9 mouse cellular contexts compared by ENCODE assay signal in the genomic region with DNA sequence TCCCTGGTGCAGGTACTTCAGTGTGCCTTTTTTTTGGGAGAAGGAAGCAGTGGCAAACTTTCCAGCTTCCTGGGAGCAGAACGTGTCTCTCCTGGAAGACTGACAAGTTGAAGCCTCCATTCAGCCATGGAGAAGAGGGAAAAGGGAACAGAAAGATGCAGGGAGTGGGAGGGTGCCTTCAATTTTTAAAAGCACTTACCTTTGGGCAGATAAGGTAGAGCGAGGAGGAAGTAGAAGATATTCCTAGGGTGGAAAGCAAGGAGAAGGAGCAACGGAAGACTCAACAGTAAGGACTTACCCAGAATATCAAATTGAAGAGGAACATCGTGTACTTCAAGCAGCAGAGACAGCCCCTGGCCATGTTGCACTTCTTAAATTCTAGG.
DNase-seq lines count a peak whose midpoint lies in the region; ATAC-seq and TF ChIP-seq lines count a peak whose summit lies in the region.
"Had no signal": no experiment of that assay in that cellular context is flagged by ENCODE, and none has a peak within 500 bp of the region (broad histone marks: within the 10 kb centered on the region; RNA-seq: fewer than 3 reads in every experiment).

No protein-coding gene starts in this region.

- H3K27me3 ChIP-seq in heart, adult 2 months (ENCODE audit: control insufficient read depth, insufficient read depth, low read length) = no peaks in the 10 kb centered on the region
- H3K27me3 ChIP-seq in forebrain, embryonic 15.5 days = peaks cover 26% of the 10 kb centered on the region
- H3K27me3 ChIP-seq in liver, embryonic 16.5 days (ENCODE audit: control insufficient read depth, insufficient read depth, low read depth, low read length) = peaks cover 31% of the 10 kb centered on the region

- H3K4me1 ChIP-seq in heart, adult 2 months (ENCODE audit: control insufficient read depth, insufficient read depth, low read length) = peaks cover 9% of the 10 kb centered on the region
- peaks cover 44% of the 10 kb centered on the region for H3K4me1 ChIP-seq in forebrain, embryonic 15.5 days
- no peaks in the 10 kb centered on the region; the same call in 1 of the 2 replicates for H3K4me1 ChIP-seq in liver, embryonic 16.5 days (ENCODE audit: control insufficient read depth, low read depth, low read length)

- TF ChIP-seq EP300 in heart, adult 2 months (IDR thresholded peaks at IDR 0.05; ENCODE audit: insufficient read depth, low read depth, low read length) = no peak

- H3K4me2 ChIP-seq in forebrain, embryonic 15.5 days (replicated peaks) = peak overlapping the region; percentile 97
- H3K4me2 ChIP-seq in liver, embryonic 16.5 days (ENCODE audit: low read depth, low read length) = peak overlapping the region; percentile 65; the same call in 1 of the 2 replicates

- peak overlapping the region; percentile 62 for H3K4me3 ChIP-seq in heart, adult 2 months
- peak overlapping the region; percentile 60 for H3K4me3 ChIP-seq in forebrain, embryonic 15.5 days
- no peak overlapping the region; the same call in 1 of the 2 replicates for H3K4me3 ChIP-seq in liver, embryonic 16.5 days (ENCODE audit: low read depth, low read length)

- intact Hi-C loops in heart, adult 2 months (cut with DNase I) = no loop called here

- 47% methylated on average over 4 of the region's 4 CpGs for WGBS in heart, adult 2 months
- WGBS in forebrain, embryonic 15.5 days = 10% methylated on average over 4 of the region's 4 CpGs
- WGBS in liver, embryonic 16.5 days (ENCODE audit: insufficient replicate concordance) = 14% methylated on average over 4 of the region's 4 CpGs

- H3K27ac ChIP-seq in heart, adult 2 months = peak overlapping the region; percentile 84
- H3K27ac ChIP-seq in forebrain, embryonic 15.5 days (replicated peaks) = peak overlapping the region; percentile 64; the same call in 1 of the 2 replicates
- H3K27ac ChIP-seq in liver, embryonic 16.5 days (ENCODE audit: low read length) = no peak overlapping the region

- DNase-seq in heart, adult 2 months = no peak
- no peak for DNase-seq in heart, adult 8-10 months (ENCODE audit: low spot score)
- DNase-seq in 3T3-L1 (ENCODE audit: low read depth, low spot score) = peak; percentile 53
- DNase-seq: adrenal gland, postnatal 25 days had no signal

- no peak for ATAC-seq in forebrain, embryonic 15.5 days (replicated peaks)
- ATAC-seq in liver, embryonic 16.5 days (ENCODE audit: low read depth) = no peak
- no peak for ATAC-seq in erythroblast, adult 5-6 weeks (replicated peaks; ENCODE audit: low FRiP score, poor library complexity, severe bottlenecking)
- no peak for ATAC-seq in CD4-positive, CD25-positive, alpha-beta regulatory T cell, adult 4 months
- ATAC-seq in inflammation-experienced regulatory T-cells, adult 6 months = no peak

- no peaks in the 10 kb centered on the region for H3K9me3 ChIP-seq in forebrain, embryonic 15.5 days
- H3K9me3 ChIP-seq in liver, embryonic 16.5 days (replicated peaks; ENCODE audit: control insufficient read depth, low read length) = no peaks in the 10 kb centered on the region

- H3K9ac ChIP-seq in heart, adult 2 months (ENCODE audit: low read depth, low read length) = peak overlapping the region; percentile 71
- H3K9ac ChIP-seq in forebrain, embryonic 15.5 days (replicated peaks) = peak overlapping the region; percentile 56
- H3K9ac ChIP-seq in liver, embryonic 16.5 days (ENCODE audit: low read depth, low read length) = no peak overlapping the region

- TF ChIP-seq POLR2A in heart, adult 2 months (IDR thresholded peaks at IDR 0.05; ENCODE audit: insufficient read depth, low read depth, low read length) = no peak

- H3K36me3 ChIP-seq in heart, adult 2 months (ENCODE audit: control insufficient read depth, insufficient read depth, low read length) = no peaks in the 10 kb centered on the region
- H3K36me3 ChIP-seq in forebrain, embryonic 15.5 days = no peaks in the 10 kb centered on the region
- no peaks in the 10 kb centered on the region for H3K36me3 ChIP-seq in liver, embryonic 16.5 days (ENCODE audit: control insufficient read depth, insufficient read depth)

- no peaks in the 10 kb centered on the region; the same call in 1 of the 2 replicates for H3K79me2 ChIP-seq in heart, adult 2 months (replicated peaks; ENCODE audit: control insufficient read depth, insufficient read depth, low read length)

- no peak for TF ChIP-seq CTCF in heart, adult 2 months (IDR thresholded peaks at IDR 0.05)
